Mouse (Mus musculus) brown adipose tissue, adult 24 weeks (tissue): Measurements from ENCODE around the gene Gm26566. TPM values are rescaled to one million over a fixed set of nuclear protein-coding genes. Genes with fewer than 3 reads are reported as not detected.

Source experiments
- H3K27ac ChIP-seq: fragments of 200-500 bp; replicated peaks from 2 replicates; pipeline ENCODE4 v1.5.1; 2012; ENCODE audit warnings: low read depth, mild to moderate bottlenecking, low read length
- H3K4me1 ChIP-seq: fragments of 200-500 bp; 2 replicates; pipeline ENCODE4 v1.6.1; 2012; ENCODE audit warnings: low read length, mixed read lengths; ENCODE audit not compliant: control insufficient read depth, insufficient read depth, insufficient read length
- H3K4me3 ChIP-seq: fragments of 200-500 bp; 2 replicates; pipeline ENCODE4 v1.5.1; 2012; ENCODE audit warnings: low read depth, mild to moderate bottlenecking, low read length, moderate library complexity; ENCODE audit not compliant: insufficient read depth
- polyA plus RNA-seq: library from polyadenylated mRNA; stranded (reverse); fragments of >200 nt; gene quantifications from 2 replicates; pipeline ENCODE4 v1.2.4, GENCODE M21; 2012; ENCODE audit not compliant: missing spikeins, insufficient read depth, insufficient read length

Gene Gm26566
- polyA plus RNA-seq: not detected in 2 replicates

DNA sequence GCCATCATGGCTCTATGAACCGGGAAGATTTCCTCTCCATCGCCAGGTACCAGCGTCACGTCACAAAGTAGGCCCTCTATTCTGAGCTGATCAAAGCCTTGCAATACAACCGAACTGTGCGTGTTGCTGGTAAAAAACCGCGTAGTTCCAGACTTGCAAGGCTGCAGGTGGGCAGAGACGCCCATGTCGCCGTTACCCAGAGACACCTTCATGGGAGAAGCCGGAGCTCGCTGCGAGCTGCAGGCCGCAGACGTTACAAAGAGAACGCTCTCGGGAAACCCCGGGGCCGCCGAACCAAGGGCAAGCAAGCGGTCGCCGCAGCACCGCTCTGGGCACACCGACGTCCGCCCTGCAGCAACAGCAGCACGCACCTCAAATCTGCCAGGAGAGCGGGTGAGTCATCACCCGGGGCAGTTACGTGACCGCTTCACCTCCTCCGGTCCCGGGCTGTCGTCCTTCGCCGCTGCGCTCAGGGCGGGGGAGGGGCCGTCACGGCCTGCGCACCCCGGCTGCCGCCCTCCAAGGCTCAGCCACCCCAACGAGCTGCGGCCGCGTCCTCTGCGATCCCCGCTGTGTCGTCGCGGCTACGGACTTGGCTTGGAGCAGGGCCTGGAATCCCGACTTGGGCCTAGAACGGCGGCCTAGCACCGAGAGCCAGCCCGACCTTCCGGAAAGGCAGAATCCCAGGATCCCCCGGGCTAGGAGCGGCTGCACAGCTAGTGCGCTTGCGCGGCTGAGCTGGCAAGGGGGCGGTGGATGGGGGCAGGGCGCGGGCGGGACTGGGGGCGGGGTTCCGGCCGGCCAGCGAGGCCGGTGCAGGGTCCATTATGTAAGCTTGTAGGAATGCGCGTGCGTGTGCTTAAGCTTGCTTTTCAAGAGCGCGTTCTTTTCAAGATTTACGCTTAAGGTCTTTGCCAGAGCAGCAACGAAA lies at the start of gene Gm26566, which contains the start of gene Klhl9:
Gene Gm26566 (plus strand): TSS at position 15 of the 931 bp plus-strand sequence.
Gene Klhl9 (minus strand): TSS at position 675 of the 931 bp plus-strand sequence.
- peaks cover 17% of the 10 kb centered on the region for H3K4me1 ChIP-seq
- H3K4me3 ChIP-seq: peak within 1 kb of the TSS; percentile 96
- H3K27ac ChIP-seq: peak within 1 kb of the TSS; percentile 100

DNA sequence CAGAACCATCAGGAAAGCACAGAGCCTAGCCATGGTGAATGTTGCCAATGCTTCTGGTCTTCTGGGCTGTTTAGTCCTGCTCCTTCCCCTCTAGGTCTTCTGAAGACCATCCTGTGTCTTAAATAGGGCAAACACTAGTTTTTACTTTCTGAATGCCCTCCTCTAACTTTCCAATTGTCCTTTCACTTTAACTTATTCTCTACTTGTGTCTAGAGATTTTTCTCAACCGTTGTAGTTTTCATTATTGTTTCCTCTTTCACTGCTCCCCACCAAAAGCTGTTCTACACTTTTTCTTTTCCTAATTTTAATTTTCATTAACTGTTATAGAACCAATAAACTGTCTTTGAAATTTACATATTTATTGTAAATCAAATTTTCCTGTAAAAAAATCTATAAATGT lies 44.8 kb upstream of the Gm26566 start, which contains the start of gene Ifna16:
Gene Ifna16 (minus strand): TSS at position 101 of the 400 bp plus-strand sequence.
- H3K4me1 ChIP-seq: no peaks in the 10 kb centered on the region
- H3K4me3 ChIP-seq: no peak within 1 kb of the TSS
- H3K27ac ChIP-seq: no peak within 1 kb of the TSS

DNA sequence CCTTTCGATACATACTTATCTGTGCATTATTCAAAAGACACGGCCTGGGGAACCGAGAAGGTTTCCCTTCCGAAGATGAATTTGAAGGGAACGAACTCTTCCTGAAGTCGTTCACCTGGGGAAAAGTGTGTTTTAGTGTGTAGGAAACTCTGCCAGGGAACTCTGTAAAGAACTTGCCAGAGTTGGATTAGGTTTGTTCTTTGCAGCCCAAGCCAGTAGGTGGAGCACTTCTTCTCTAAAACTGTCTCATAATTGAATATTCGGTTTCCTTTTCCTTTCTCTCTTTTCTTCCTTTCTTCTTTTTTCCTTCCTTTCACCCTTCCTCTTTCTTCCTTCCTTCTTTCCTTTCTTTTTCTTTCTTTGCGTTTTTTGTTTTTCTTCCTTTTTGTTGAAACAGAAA lies 41.2 kb upstream of the Gm26566 start:
- H3K4me3 ChIP-seq: no peak overlapping the region
- H3K27ac ChIP-seq: no peak overlapping the region
- H3K4me1 ChIP-seq: no peaks in the 10 kb centered on the region

DNA sequence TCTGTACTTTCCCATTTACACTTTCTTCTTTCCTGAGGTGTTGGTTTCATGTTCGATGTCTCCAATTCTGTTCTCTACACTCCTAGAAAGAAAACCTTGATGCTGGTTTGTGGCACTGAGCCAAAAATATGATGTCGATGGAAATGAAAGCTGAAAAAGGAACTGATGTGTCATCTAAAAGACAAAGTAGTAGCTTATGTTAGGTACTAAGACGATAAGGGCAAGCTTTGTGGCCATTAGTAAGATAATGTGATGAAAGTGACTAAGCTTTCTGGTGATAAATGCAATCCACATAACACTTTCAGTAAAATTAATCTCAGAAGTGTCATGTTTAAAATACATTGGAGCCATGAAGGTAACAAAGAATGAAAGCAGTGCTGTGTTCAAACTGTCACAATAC lies 40.3 kb upstream of the Gm26566 start:
- H3K27ac ChIP-seq: no peak overlapping the region
- H3K4me1 ChIP-seq: no peaks in the 10 kb centered on the region
- no peak overlapping the region for H3K4me3 ChIP-seq

DNA sequence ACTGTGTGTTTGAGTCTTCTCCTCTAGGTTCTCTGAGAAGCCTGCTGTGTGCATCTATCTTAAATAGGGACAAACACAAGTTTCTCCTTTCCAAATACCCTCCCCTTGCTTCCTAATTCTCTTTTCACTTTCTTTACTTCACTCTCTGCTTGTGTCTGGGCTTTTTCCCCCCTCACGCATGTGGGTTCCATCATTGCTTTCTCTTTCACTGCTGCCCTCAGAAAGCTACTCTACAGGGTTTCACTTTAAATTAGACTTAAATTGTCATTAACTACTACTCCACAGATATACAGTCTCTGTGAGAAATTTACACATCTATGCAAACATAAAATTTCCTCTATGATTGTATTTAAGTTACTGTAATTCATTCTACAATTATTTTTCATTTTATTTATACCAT lies 37.8 kb upstream of the Gm26566 start, which contains the start of gene Ifna2:
Gene Ifna2 (minus strand): TSS at position 101 of the 400 bp plus-strand sequence.
- H3K4me3 ChIP-seq: no peak within 1 kb of the TSS
- H3K4me1 ChIP-seq: no peaks in the 10 kb centered on the region
- H3K27ac ChIP-seq: no peak within 1 kb of the TSS

DNA sequence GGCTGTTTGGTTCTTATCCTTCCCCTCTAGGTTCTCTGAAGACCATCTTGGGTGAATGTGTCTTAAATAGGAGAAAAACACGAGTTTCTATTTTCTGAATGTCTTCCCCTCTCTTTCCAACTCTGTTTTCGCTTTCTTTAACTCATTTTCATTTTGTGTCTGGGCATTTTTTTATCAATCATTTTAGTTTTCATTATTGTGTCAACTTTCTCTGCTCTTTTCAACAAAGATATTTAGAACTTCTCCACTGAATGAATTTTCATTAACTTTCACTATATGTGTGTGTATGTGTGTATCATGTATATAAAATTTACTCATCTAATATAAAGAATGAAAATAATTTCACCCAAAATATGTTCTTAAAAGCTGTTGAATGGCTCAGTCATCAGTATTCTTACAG lies 30.3 kb upstream of the Gm26566 start, which contains the start of gene Ifnab:
Gene Ifnab (minus strand): TSS at position 101 of the 400 bp plus-strand sequence.
- Histone ChIP-seq H3K4me1 (no peaks in the 10 kb centered on the region), H3K4me3 (no peak within 1 kb of the TSS), H3K27ac (no peak within 1 kb of the TSS)

DNA sequence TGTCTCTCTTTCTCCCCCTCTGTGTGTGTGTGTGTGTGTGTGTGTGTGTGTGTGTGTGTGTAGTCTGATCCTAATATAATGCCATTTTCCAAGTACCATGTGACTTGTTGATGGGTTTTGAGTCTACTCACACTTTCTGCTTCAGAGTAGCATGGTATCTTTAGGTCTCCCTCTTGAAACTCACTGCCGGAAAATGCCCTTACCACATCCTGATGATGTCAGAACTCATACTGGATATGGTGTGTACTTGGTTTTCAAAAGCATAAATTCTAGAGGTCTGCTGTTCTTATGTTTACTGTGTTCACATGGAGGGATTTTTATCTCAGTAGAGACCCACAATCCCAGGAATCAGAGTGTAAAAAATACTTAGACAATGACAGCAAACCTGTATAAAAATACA lies 29.1 kb upstream of the Gm26566 start:
- H3K4me1 ChIP-seq: no peaks in the 10 kb centered on the region
- no peak overlapping the region for H3K27ac ChIP-seq
- H3K4me3 ChIP-seq: no peak overlapping the region

DNA sequence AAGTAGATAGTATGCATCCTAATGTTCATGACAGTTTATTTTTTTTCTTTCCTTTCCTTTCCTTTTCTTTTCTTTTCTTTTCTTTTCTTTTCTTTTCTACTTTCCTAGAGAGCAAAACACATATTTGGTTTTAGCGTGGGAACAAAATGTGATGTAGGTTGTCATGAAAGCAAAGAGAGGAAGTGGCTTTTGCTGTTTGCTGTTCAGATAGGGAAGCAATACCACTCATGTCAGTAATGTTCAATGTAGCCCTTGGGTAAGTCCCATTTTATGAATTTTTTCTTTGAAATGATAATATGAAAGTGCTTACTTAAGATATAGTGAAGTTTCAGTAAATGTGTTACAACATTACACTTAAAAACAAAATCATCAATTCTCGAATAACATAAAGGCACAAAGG lies 28.2 kb upstream of the Gm26566 start:
- Histone ChIP-seq H3K4me1 (no peaks in the 10 kb centered on the region), H3K27ac (no peak overlapping the region), H3K4me3 (no peak overlapping the region)

DNA sequence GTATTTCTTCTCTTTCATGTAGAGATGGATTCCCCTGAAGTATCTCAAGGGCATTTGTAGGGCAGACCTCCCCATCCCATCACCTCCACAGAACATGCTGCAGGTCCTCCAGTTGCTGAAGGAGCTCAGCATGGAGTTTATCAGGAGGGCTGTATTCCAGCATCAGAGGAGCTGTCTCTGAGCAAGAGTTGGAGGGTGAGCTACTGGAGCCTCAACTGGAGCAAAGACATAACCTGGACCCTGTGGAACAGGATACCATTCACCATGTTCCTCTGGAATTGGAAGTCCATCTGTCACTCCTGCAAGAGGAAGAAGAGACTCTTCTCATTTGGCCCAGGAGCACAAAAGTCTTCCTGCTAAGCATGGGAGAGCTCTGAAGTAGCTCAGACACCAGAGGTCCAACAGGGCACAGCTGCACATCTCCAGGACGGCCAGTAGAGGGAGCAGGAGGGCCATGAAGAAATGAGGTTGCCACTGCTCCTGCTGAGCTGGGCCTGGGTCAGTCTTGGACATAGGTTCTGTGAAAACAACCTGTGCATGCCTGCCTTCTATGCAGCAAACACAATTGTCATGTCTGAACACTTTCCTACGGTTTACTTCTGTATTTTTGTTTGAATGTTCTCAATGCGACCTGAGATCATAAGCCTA lies 25.2 kb upstream of the Gm26566 start:
- H3K4me1 ChIP-seq: no peaks in the 10 kb centered on the region
- no peak overlapping the region for H3K4me3 ChIP-seq
- H3K27ac ChIP-seq: no peak overlapping the region

DNA sequence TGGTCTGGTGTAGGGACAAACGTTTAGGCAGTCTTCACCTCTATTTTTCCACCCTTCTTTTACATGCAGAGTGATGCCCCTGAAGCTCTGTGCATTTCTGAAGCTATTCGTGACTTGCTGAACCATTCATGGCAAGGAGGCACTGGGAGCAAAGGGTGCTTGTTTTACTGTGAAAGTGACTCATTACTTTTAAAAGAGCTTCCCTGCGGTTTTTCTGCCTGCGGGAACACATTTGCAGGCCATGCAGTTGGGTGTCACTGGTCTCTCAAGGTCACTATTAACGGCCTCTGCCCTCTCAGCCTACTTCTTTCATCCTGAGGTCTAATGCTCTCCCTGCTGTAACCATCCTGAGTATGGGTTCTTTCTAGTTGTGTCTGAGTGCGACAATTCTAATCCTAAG lies 24.5 kb upstream of the Gm26566 start:
- H3K4me3 ChIP-seq: no peak overlapping the region
- H3K4me1 ChIP-seq: no peaks in the 10 kb centered on the region
- no peak overlapping the region for H3K27ac ChIP-seq

DNA sequence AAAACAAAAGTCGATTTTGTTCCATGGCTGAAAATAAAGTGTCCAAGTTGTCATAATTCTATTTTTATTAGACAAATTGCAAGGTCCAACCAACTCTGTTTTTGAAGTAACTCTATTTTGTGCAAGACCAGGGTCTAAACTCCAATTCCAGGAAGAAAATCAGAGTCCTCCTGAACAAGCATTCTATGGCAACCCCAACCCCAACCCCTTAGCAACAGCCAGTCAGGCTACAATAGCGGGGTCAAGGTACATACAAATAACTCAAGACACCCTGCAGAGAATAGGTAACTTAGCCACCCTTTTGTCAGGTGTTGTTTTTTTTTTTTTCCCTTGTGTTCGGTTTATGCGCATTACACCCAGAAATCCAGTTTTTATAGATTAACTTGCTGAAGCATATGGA lies 23.9 kb upstream of the Gm26566 start:
- Histone ChIP-seq H3K4me1 (no peaks in the 10 kb centered on the region), H3K27ac (no peak overlapping the region), H3K4me3 (no peak overlapping the region)

DNA sequence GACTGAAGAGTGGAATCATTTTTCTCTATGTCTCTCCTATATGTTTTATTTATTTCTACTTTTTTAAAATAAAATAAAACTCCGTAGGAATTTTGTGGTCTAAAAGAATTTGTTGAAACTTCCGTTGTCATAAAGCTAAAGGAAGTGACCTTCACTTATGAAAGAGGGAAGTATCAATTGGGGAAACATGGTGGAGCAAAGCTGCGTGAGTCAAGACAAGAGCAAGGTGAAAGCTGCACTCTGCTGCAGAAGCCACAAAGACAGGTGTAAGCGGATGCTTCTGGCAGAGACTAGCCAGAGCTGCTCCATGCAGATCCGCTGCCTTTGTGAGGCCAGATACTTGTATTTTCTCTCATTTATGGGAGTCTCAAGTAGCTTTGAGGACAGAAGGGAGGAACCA lies 22.8 kb upstream of the Gm26566 start:
- no peak overlapping the region for H3K4me3 ChIP-seq
- no peaks in the 10 kb centered on the region for H3K4me1 ChIP-seq
- no peak overlapping the region for H3K27ac ChIP-seq

DNA sequence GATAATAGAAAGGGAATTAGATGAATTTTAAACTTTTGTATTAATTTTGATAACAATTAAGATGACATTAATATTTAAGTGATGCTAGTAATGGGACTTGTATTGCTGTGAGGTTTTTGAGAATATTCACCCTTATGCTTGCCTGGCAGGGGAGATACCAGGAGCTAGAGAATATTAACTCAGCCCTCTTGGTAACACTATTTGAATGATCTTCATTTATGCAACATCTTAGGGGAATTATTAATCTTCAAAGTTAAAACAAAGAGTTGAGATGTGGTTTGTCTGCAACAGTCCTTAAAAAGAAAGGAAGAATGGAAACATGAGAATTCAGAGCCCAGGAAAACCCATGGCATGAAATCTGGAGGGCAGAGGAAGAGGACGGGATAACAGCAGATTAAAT lies 22.3 kb upstream of the Gm26566 start:
- H3K4me3 ChIP-seq: no peak overlapping the region
- no peaks in the 10 kb centered on the region for H3K4me1 ChIP-seq
- no peak overlapping the region for H3K27ac ChIP-seq

DNA sequence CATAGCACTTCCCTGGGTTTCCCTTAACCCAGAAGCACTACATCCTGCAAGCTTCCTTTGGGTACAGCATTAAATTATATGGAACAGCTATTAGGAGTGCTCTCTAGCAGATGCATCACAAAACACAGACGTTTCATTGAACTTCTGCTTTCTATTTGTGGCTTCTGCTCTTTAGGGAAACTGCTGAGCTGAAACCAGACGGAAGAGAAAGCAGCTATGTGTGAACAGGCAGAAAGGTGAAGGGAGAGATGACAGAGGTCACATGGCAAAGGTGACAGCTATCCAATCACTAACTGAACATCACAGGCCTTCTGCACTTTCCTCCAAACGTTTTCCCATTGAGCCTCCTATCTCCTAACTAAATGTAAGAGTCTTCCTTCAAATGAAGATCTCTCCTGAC lies 15.7 kb upstream of the Gm26566 start:
- Histone ChIP-seq H3K27ac (no peak overlapping the region), H3K4me1 (peaks cover 7% of the 10 kb centered on the region), H3K4me3 (no peak overlapping the region)

DNA sequence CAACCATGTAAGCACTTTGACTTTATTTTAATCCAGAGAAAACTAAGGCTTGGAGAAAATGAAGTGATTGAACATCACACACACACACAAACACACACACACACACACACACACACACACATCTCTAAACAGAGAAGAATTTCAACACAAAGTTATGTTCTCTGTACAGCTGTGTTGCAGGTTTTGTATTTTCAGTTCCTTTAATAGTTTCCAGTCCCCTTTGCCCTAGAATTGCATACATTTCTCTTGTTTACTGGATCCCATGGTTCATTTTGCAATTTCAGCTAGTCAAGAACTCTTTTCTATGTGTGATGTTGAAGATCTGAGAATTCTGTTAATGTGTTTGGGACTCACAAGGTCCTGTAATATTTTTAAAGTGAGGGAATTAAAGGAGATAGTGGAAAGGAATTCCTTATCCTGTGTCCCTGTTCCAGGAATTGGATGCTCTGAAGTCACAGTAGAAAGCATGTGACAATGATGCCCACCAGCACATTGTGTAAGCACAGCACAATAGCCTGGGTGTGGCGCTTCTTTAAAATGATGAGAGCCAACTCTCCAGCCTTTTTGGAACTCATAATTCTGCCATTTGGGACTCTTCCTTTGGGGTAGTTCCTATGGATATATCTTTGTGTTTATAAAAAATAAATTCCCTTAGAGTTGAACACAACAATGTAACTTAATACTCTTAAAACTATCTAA lies 14.3 kb upstream of the Gm26566 start:
- peaks cover 7% of the 10 kb centered on the region for H3K4me1 ChIP-seq
- H3K4me3 ChIP-seq: no peak overlapping the region
- H3K27ac ChIP-seq: 0 out of 2 replicates have a peak overlapping the region, but pooled peaks have one; percentile 20
